In genomic region chr10:104592009-104592603, GRCm38 (mm10) we compare ENCODE assay signal across 25 mouse cellular contexts.
A peak's percentile ranks its signal among the peaks of the same experiment; 100 is the strongest.
DNase-seq lines count a peak whose midpoint lies in the region; ATAC-seq and TF ChIP-seq lines count a peak whose summit lies in the region.
"Had no signal": no experiment of that assay in that cellular context is flagged by ENCODE, and none has a peak within 500 bp of the region (broad histone marks: within the 10 kb centered on the region; RNA-seq: fewer than 3 reads in every experiment).

No protein-coding gene starts in this region.

- no peak overlapping the region for H3K4me2 ChIP-seq in kidney, embryonic 14.5 days (replicated peaks; ENCODE audit: low read depth, low read length)
- H3K4me2 ChIP-seq in kidney, postnatal 0 days (ENCODE audit: low read length), result no peak overlapping the region
- H3K4me2 ChIP-seq: forebrain, embryonic 13.5 days; heart, embryonic 13.5 days; hindbrain, embryonic 14.5 days had no signal

- no peak for DNase-seq in kidney, adult 2 months
- DNase-seq in kidney, postnatal 0 days (ENCODE audit: low spot score), result peak; percentile 76
- no peak for DNase-seq in kidney, postnatal 10 days
- DNase-seq in forelimb bud, embryonic 11.5 days (ENCODE audit: low read depth, low spot score), result peak; percentile 17
- peak; percentile 26 for DNase-seq in mesoderm, embryonic 11.5 days (ENCODE audit: low read depth, low spot score)
- no peak for DNase-seq in spleen, postnatal 36 days (ENCODE audit: low spot score in 2 of 2)
- DNase-seq: adrenal gland, adult 2 months; adrenal gland, postnatal 14 days; cerebellum, adult 11 months; cerebellum, adult 2 months; cerebellum, adult 9-11 months; cerebellum, postnatal 25 days; gastrocnemius, postnatal 25 days; heart, adult 18-20 months; heart, postnatal 14 days; heart, postnatal 4 days had no signal

- no peaks in the 10 kb centered on the region for H3K4me1 ChIP-seq in kidney, embryonic 14.5 days (ENCODE audit: control insufficient read depth, insufficient read depth, low read length)
- no peaks in the 10 kb centered on the region for H3K4me1 ChIP-seq in kidney, adult 2 months (ENCODE audit: control insufficient read depth, insufficient read depth, low read length)
- no peaks in the 10 kb centered on the region for H3K4me1 ChIP-seq in kidney, postnatal 0 days (replicated peaks; ENCODE audit: insufficient read depth, low read length)
- H3K4me1 ChIP-seq: forebrain, embryonic 10.5 days; forebrain, embryonic 13.5 days; heart, embryonic 10.5 days; heart, embryonic 13.5 days had no signal

- H3K4me3 ChIP-seq in kidney, embryonic 14.5 days (ENCODE audit: low read length), result no peak overlapping the region
- no peak overlapping the region for H3K4me3 ChIP-seq in kidney, adult 2 months (ENCODE audit: insufficient read depth, low read depth, low read length)
- no peak overlapping the region for H3K4me3 ChIP-seq in kidney, postnatal 0 days (replicated peaks; ENCODE audit: low read depth, low read length)
- H3K4me3 ChIP-seq: forebrain, embryonic 10.5 days; forebrain, embryonic 13.5 days; heart, embryonic 10.5 days; heart, embryonic 13.5 days had no signal

- peak; percentile 94 for ATAC-seq in kidney, embryonic 14.5 days (ENCODE audit: low FRiP score, low TSS enrichment)
- ATAC-seq in kidney, postnatal 0 days (replicated peaks; ENCODE audit: low FRiP score, low read depth), result no peak
- ATAC-seq: CD4-positive, CD25-positive, alpha-beta regulatory T cell, adult 4 months; forebrain, embryonic 13.5 days; forebrain, embryonic 16.5 days; hindbrain, postnatal 0 days had no signal

- H3K27ac ChIP-seq in kidney, embryonic 14.5 days (ENCODE audit: low read depth, low read length), result no peak overlapping the region
- no peak overlapping the region for H3K27ac ChIP-seq in kidney, adult 2 months (ENCODE audit: insufficient read depth, low read depth, low read length)
- no peak overlapping the region for H3K27ac ChIP-seq in kidney, postnatal 0 days
- H3K27ac ChIP-seq: forebrain, embryonic 10.5 days; forebrain, embryonic 13.5 days; heart, embryonic 10.5 days; heart, embryonic 13.5 days; hindbrain, embryonic 14.5 days; hindbrain, postnatal 0 days had no signal

- no peaks in the 10 kb centered on the region for H3K36me3 ChIP-seq in kidney, embryonic 14.5 days (ENCODE audit: control insufficient read depth, insufficient read depth, low read length)
- no peaks in the 10 kb centered on the region for H3K36me3 ChIP-seq in kidney, adult 2 months (ENCODE audit: control insufficient read depth, insufficient read depth, low read length)
- H3K36me3 ChIP-seq in kidney, postnatal 0 days (ENCODE audit: insufficient read depth, low read length), result no peaks in the 10 kb centered on the region
- H3K36me3 ChIP-seq: forebrain, embryonic 10.5 days; heart, embryonic 10.5 days; heart, embryonic 13.5 days had no signal

- TF ChIP-seq POLR2A in kidney, adult 2 months (IDR thresholded peaks at IDR 0.05; ENCODE audit: low read depth, low read length), result no peak

- H3K9ac ChIP-seq in kidney, embryonic 14.5 days (ENCODE audit: low read depth, low read length), result no peak overlapping the region
- no peak overlapping the region for H3K9ac ChIP-seq in kidney, postnatal 0 days (ENCODE audit: low read depth, low read length)
- H3K9ac ChIP-seq: forebrain, embryonic 13.5 days; heart, embryonic 13.5 days; hindbrain, embryonic 14.5 days had no signal

- no peaks in the 10 kb centered on the region for H3K27me3 ChIP-seq in kidney, embryonic 14.5 days (ENCODE audit: control insufficient read depth, insufficient read depth, low read length)
- H3K27me3 ChIP-seq in kidney, adult 2 months (replicated peaks; ENCODE audit: control insufficient read depth, insufficient read depth, low read length), result no peaks in the 10 kb centered on the region
- H3K27me3 ChIP-seq in kidney, postnatal 0 days (ENCODE audit: insufficient read depth, low read length), result no peaks in the 10 kb centered on the region
- H3K27me3 ChIP-seq: forebrain, embryonic 13.5 days; heart, embryonic 13.5 days had no signal

- peaks cover 4% of the 10 kb centered on the region; the same call in 1 of the 2 replicates for H3K9me3 ChIP-seq in kidney, embryonic 14.5 days (ENCODE audit: control insufficient read depth, low read length)
- no peaks in the 10 kb centered on the region for H3K9me3 ChIP-seq in kidney, postnatal 0 days (replicated peaks; ENCODE audit: low read length)
- H3K9me3 ChIP-seq: forebrain, embryonic 10.5 days; forebrain, embryonic 13.5 days; heart, embryonic 10.5 days; heart, embryonic 13.5 days had no signal

- 27% methylated on average over 3 of the region's 3 CpGs for whole genome bisulfite sequencing in kidney, embryonic 14.5 days
- 23% methylated on average over 3 of the region's 3 CpGs for WGBS in kidney, adult 2 months
- 18% methylated on average over 3 of the region's 3 CpGs for WGBS in kidney, postnatal 0 days

- TF ChIP-seq CTCF in kidney, adult 2 months (conservative IDR thresholded peaks at IDR 0.05; ENCODE audit: insufficient read depth, insufficient read length, low read depth, low read length), result no peak
- no peak for TF ChIP-seq CTCF in kidney, postnatal 0 days (IDR thresholded peaks at IDR 0.05; ENCODE audit: low read depth)

Comparison
In these comparisons a context has a peak if more than half of its experiments do, and no peak if none do; other contexts are left out.
1. DNase-seq: peak in kidney, postnatal 0 days (single experiment), forelimb bud, embryonic 11.5 days (single experiment) and mesoderm, embryonic 11.5 days (single experiment); none in kidney, adult 2 months (single experiment), kidney, postnatal 10 days (single experiment) and spleen, postnatal 36 days (0 of 2).